Mouse (Mus musculus) activated CD4-positive, CD25-positive, alpha-beta regulatory T cell (primary cell): Measurements from ENCODE around the gene Ddx4. TPM values are rescaled to one million over a fixed set of nuclear protein-coding genes. Genes with fewer than 3 reads are reported as not detected.

ENCODE experiments used
- polyA plus RNA-seq, 2 experiments: library from polyadenylated mRNA; unstranded; fragments of 100-300 nt; shearing (Covaris generic); gene quantifications; one replicate each; pipeline ENCODE4 v1.2.1; 2017

Ddx4 gene
- polyA plus RNA-seq, result not detected

DNA sequence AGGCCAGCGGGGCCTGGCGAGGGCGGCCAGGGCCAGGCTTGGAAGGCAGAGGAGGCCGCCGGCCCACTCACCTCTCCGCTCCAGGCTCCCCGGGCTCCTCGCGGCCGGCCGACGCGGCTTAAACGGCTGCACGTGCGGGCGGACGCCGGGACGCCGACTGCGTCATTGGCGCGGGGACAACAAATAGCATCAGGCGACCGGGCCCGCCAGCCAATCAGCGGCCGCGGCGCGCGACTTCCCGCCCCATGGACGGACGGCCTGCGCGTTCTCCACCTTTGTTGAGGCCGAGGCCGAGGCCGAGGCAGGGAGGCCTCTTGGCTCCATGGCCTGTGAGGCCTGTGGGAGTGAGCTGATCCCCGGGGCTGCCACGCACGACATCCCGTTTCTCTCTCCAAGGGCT, at the start of gene Ddx4:
TSS of gene Ddx4 (minus strand) at position 271 of the 400 bp plus-strand sequence.

DNA sequence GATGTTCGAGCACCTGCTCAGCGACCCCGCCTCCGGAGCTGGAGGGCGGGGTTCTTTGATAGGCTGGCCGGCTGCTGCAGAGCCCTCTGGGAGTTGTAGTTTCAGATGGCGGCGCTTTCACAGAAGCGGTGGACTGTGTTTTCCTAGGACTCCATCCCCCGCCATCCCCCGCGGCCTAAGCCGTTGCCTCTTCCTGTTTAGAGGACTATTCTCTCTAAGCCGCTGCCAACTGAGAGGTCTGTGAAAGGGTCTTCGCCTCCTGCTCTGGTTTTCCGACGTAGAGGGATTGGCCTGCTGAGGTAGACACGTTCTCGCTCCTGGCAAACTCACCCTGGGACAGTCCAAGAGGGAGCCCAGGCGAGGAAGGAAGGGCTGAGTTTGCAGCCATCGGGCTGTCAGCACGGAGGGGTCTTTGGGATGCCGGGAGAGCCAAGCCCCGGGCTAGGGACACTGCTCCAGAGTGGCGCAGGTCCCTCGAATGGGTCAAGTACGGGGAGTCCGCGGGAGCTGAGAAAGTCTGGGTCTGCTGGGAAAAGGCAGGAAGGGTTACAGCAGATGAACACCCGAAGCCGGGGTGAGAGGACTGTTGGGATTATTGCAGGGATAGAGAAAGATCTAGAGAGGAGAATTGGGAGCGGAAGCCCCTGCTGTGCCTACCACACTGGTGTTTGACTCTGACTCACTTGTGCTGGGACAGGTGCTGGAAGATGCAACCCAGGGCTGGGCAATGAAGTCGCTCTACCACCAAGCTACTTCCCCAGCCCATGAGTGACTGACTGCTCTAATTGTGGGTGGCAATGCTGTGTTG, 8.5 kb upstream of the Ddx4 start, which contains the start of gene Slc38a9:
TSS of gene Slc38a9 (plus strand) at position 178 of the 808 bp plus-strand sequence.

GRCm38 (mm10) chr13:112594260-112594659, 58.0 kb downstream of the Ddx4 start, which contains the start of gene Il31ra:
Gene Il31ra, minus strand, starts transcription at chr13:112594360.

Other genes with a start within 250 kb of the Ddx4 start
- 100 to 1,000 TPM in 1 of 2 experiments, 10 to 100 TPM in 1; 72.5 to 114 TPM for gene Il6st, start 188.4 kb downstream of the Ddx4 start, polyA plus RNA-seq
- under 1 TPM; 0.05 to 0.09 TPM for gene Il31ra, start 58.1 kb downstream of the Ddx4 start, polyA plus RNA-seq
- 10 to 100 TPM; 32.0 to 43.3 TPM for gene Slc38a9, start 8.3 kb upstream of the Ddx4 start, polyA plus RNA-seq
- gene Plpp1, start 148.3 kb upstream of the Ddx4 start, polyA plus RNA-seq, result 1 to 10 TPM in 1 of 2 experiments, under 1 TPM in 1; 0.87 to 1.1 TPM